Mouse (Mus musculus): ENCODE results near the gene Pik3c2g. TPM values are rescaled to one million over a fixed set of nuclear protein-coding genes. Genes with fewer than 3 reads are reported as not detected.

The Pik3c2g gene
- polyA plus RNA-seq, 1 experiment from 2014 or later = 0.22 TPM

- Histone ChIP-seq H3K4me3 (ENCODE audit: low read depth, low read length) (no peak overlapping the region), H3K9ac (ENCODE audit: low read depth, low read length) (no peak overlapping the region), H3K36me3 (ENCODE audit: control insufficient read depth, insufficient read depth) (no peaks in the 10 kb centered on the region), H3K27me3 (replicated peaks; ENCODE audit: control insufficient read depth, insufficient read depth, low read length) (no peaks in the 10 kb centered on the region), H3K9me3 (ENCODE audit: control insufficient read depth) (no peaks in the 10 kb centered on the region), H3K4me2 (replicated peaks; ENCODE audit: low read depth) (no peak overlapping the region), H3K27ac (ENCODE audit: low read depth, low read length) (no peak overlapping the region), H3K4me1 (replicated peaks; ENCODE audit: control insufficient read depth, insufficient read depth, low read length) (no peaks in the 10 kb centered on the region)
- 81% methylated on average over 3 of the region's 3 CpGs for WGBS
- no peak for TF ChIP-seq CTCF (IDR thresholded peaks at IDR 0.05; ENCODE audit: low read depth)
- ATAC-seq = no peak
These were observed 131.5 kb downstream of the Pik3c2g start for GRCm38 (mm10) chr6:139718416-139718984.

DNA sequence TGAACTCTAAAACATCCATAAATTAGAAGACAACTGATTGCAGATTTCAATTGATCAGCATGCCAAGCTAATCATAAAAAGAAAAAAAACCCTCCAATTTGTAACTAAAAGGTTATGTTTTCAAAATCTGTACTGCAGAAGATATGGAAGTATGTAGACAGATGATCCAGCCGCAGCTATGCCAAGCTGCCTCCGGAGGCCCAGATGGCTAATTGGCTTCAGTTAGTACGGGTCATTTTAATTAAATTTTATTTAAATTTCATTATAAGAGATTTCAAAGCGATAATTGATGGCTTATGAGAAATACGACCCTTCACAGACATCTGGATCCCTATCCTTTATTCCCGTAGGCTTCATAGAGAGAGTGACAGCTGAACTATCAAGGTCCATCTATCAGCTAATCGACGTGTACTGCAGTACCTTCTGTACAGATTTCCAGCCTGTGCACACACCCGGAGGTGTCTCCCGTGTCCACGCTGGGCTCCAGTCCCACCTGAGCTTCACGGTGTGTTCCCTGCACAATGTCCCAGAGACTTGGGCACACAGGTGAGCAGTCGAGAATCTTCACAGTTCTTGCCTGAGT lies 132.7 kb downstream of the Pik3c2g start:
- Histone ChIP-seq H3K27me3 (replicated peaks; ENCODE audit: control insufficient read depth, insufficient read depth, low read length) (no peaks in the 10 kb centered on the region), H3K4me1 (replicated peaks; ENCODE audit: control insufficient read depth, insufficient read depth, low read length) (no peaks in the 10 kb centered on the region), H3K27ac (ENCODE audit: low read depth, low read length) (no peak overlapping the region), H3K4me3 (ENCODE audit: low read depth, low read length) (no peak overlapping the region), H3K9ac (ENCODE audit: low read depth, low read length) (no peak overlapping the region), H3K4me2 (replicated peaks; ENCODE audit: low read depth) (no peak overlapping the region), H3K9me3 (ENCODE audit: control insufficient read depth) (no peaks in the 10 kb centered on the region), H3K36me3 (ENCODE audit: control insufficient read depth, insufficient read depth) (no peaks in the 10 kb centered on the region)
- WGBS = 82% methylated on average over 13 of the region's 13 CpGs
- no peak for ATAC-seq
- no peak for TF ChIP-seq CTCF (IDR thresholded peaks at IDR 0.05; ENCODE audit: low read depth)

- H3K4me1 ChIP-seq (replicated peaks; ENCODE audit: control insufficient read depth, insufficient read depth, low read length) = no peaks in the 10 kb centered on the region
- no peak overlapping the region for H3K4me2 ChIP-seq (replicated peaks; ENCODE audit: low read depth)
- no peaks in the 10 kb centered on the region for H3K27me3 ChIP-seq (replicated peaks; ENCODE audit: control insufficient read depth, insufficient read depth, low read length)
- no peak overlapping the region for H3K4me3 ChIP-seq (ENCODE audit: low read depth, low read length)
- no peak for ATAC-seq
- 87% methylated on average over 9 of the region's 9 CpGs for WGBS
- no peak overlapping the region for H3K27ac ChIP-seq (ENCODE audit: low read depth, low read length)
- H3K9me3 ChIP-seq (ENCODE audit: control insufficient read depth) = no peaks in the 10 kb centered on the region
- no peak for TF ChIP-seq CTCF (IDR thresholded peaks at IDR 0.05; ENCODE audit: low read depth)
- H3K9ac ChIP-seq (ENCODE audit: low read depth, low read length) = no peak overlapping the region
- no peaks in the 10 kb centered on the region for H3K36me3 ChIP-seq (ENCODE audit: control insufficient read depth, insufficient read depth)
These were observed 148.9 kb downstream of the Pik3c2g start for GRCm38 (mm10) chr6:139735708-139736626.

- H3K4me2 ChIP-seq (replicated peaks; ENCODE audit: low read depth) = no peak overlapping the region
- no peak for TF ChIP-seq CTCF (IDR thresholded peaks at IDR 0.05; ENCODE audit: low read depth)
- ATAC-seq = no peak
- no peak overlapping the region for H3K9ac ChIP-seq (ENCODE audit: low read depth, low read length)
- H3K9me3 ChIP-seq (ENCODE audit: control insufficient read depth) = no peaks in the 10 kb centered on the region
- no peaks in the 10 kb centered on the region for H3K4me1 ChIP-seq (replicated peaks; ENCODE audit: control insufficient read depth, insufficient read depth, low read length)
- 62% methylated on average over 5 of the region's 5 CpGs for WGBS
- H3K4me3 ChIP-seq (ENCODE audit: low read depth, low read length) = no peak overlapping the region
- no peaks in the 10 kb centered on the region for H3K36me3 ChIP-seq (ENCODE audit: control insufficient read depth, insufficient read depth)
- no peaks in the 10 kb centered on the region for H3K27me3 ChIP-seq (replicated peaks; ENCODE audit: control insufficient read depth, insufficient read depth, low read length)
- H3K27ac ChIP-seq (ENCODE audit: low read depth, low read length) = no peak overlapping the region
These were observed 151.3 kb downstream of the Pik3c2g start for GRCm38 (mm10) chr6:139738350-139738749.

- no peak overlapping the region for H3K9ac ChIP-seq (ENCODE audit: low read depth, low read length)
- no peak overlapping the region for H3K4me3 ChIP-seq (ENCODE audit: low read depth, low read length)
- 89% methylated on average over 12 of the region's 12 CpGs for WGBS
- no peak overlapping the region for H3K4me2 ChIP-seq (replicated peaks; ENCODE audit: low read depth)
- ATAC-seq = no peak
- H3K9me3 ChIP-seq (ENCODE audit: control insufficient read depth) = no peaks in the 10 kb centered on the region
- no peak overlapping the region for H3K27ac ChIP-seq (ENCODE audit: low read depth, low read length)
- H3K36me3 ChIP-seq (ENCODE audit: control insufficient read depth, insufficient read depth) = no peaks in the 10 kb centered on the region
- H3K27me3 ChIP-seq (replicated peaks; ENCODE audit: control insufficient read depth, insufficient read depth, low read length) = no peaks in the 10 kb centered on the region
- no peak for TF ChIP-seq CTCF (IDR thresholded peaks at IDR 0.05; ENCODE audit: low read depth)
- H3K4me1 ChIP-seq (replicated peaks; ENCODE audit: control insufficient read depth, insufficient read depth, low read length) = no peaks in the 10 kb centered on the region
These were observed 155.8 kb downstream of the Pik3c2g start for GRCm38 (mm10) chr6:139742693-139743432.
